Comparison of ENCODE assay signal across 19 mouse cellular contexts in genomic region chr9:62696799-62697198, GRCm38 (mm10). TPM values are rescaled to one million over a fixed set of nuclear protein-coding genes. Genes with fewer than 3 reads are reported as not detected.
"Had no signal": no experiment of that assay in that cellular context is flagged by ENCODE, and none has a peak within 500 bp of the region (broad histone marks: within the 10 kb centered on the region; RNA-seq: fewer than 3 reads in every experiment).

No protein-coding gene starts in this region.

- H3K27ac ChIP-seq: lung, embryonic 15.5 days; macrophage; midbrain, embryonic 13.5 days; midbrain, embryonic 15.5 days; neural tube, embryonic 12.5 days; stomach, embryonic 15.5 days; stomach, postnatal 0 days had no signal

- H3K36me3 ChIP-seq: lung, embryonic 15.5 days; midbrain, embryonic 13.5 days; midbrain, embryonic 15.5 days; neural tube, embryonic 12.5 days; stomach, embryonic 15.5 days had no signal

- DNase-seq: lung, postnatal 14 days; lung, postnatal 36 days; right cerebral cortex, postnatal 14 days; thymus, adult 2 months; thymus, postnatal 25 days; thymus, postnatal 4 days had no signal

- ATAC-seq: lung, postnatal 0 days; midbrain, embryonic 13.5 days; midbrain, embryonic 15.5 days had no signal

- H3K9me3 ChIP-seq: lung, embryonic 15.5 days; megakaryocyte, embryonic 14.5 days; midbrain, embryonic 13.5 days; midbrain, embryonic 15.5 days; neural tube, embryonic 12.5 days; stomach, embryonic 15.5 days had no signal

- H3K4me1 ChIP-seq: lung, embryonic 15.5 days; megakaryocyte, embryonic 14.5 days; midbrain, embryonic 15.5 days had no signal

- H3K27me3 ChIP-seq: lung, embryonic 15.5 days; midbrain, embryonic 13.5 days; midbrain, embryonic 15.5 days; neural tube, embryonic 12.5 days had no signal

- H3K4me2 ChIP-seq: lung, embryonic 15.5 days; midbrain, embryonic 11.5 days; midbrain, embryonic 13.5 days; midbrain, embryonic 15.5 days; neural tube, embryonic 12.5 days; stomach, embryonic 15.5 days had no signal

- H3K4me3 ChIP-seq: lung, embryonic 15.5 days; megakaryocyte, embryonic 14.5 days; midbrain, embryonic 13.5 days; midbrain, embryonic 15.5 days; neural tube, embryonic 12.5 days; stomach, embryonic 15.5 days had no signal

- H3K9ac ChIP-seq: lung, embryonic 15.5 days; midbrain, embryonic 13.5 days; midbrain, embryonic 15.5 days; neural tube, embryonic 12.5 days; stomach, embryonic 15.5 days had no signal

RNA-seq across cellular contexts. Expression of gene Itga11, which starts 19.2 kb away (rescaled TPM):
- total RNA-seq: megakaryocyte progenitor cell, adult 5-6 weeks; monocyte, adult 5-6 weeks; neutrophil, adult 5-6 weeks had no signal
- polyA plus RNA-seq: macrophage had no signal
